Mouse (Mus musculus): Measurements from ENCODE around the gene Arsk.

The Arsk gene

GRCm38 (mm10) chr13:76042455-76042854, 56.0 kb downstream of the Arsk start:
- DNase-seq (ENCODE audit: extremely low read depth, insufficient read length, low spot score) = no peak

- DNase-seq (ENCODE audit: extremely low read depth, insufficient read length, low spot score) = no peak
Measured at GRCm38 (mm10) chr13:76024588-76024987, 73.9 kb downstream of the Arsk start.

- no peak for DNase-seq (ENCODE audit: extremely low read depth, insufficient read length, low spot score)
Measured at GRCm38 (mm10) chr13:76021782-76022181, 76.7 kb downstream of the Arsk start.

- no peak for DNase-seq (ENCODE audit: extremely low read depth, insufficient read length, low spot score)
Measured at GRCm38 (mm10) chr13:76018844-76019400, 79.5 kb downstream of the Arsk start.

- peak; percentile 98 for DNase-seq (ENCODE audit: extremely low read depth, insufficient read length, low spot score)
Measured at GRCm38 (mm10) chr13:76017974-76018843, 80.3 kb downstream of the Arsk start, which contains the start of gene Rfesd. TSS of gene Rfesd (minus strand) at chr13:76018719.

GRCm38 (mm10) chr13:76017465-76017864, 81.0 kb downstream of the Arsk start:
- no peak for DNase-seq (ENCODE audit: extremely low read depth, insufficient read length, low spot score)

- DNase-seq (ENCODE audit: extremely low read depth, insufficient read length, low spot score) = no peak
Measured at GRCm38 (mm10) chr13:76014511-76014910, 83.9 kb downstream of the Arsk start.

Data from 3134 (cell line).